Mouse (Mus musculus) small intestine, adult 2 months (tissue): ENCODE results near the gene Gtpbp2. TPM values are rescaled to one million over a fixed set of nuclear protein-coding genes. Genes with fewer than 3 reads are reported as not detected.

ENCODE experiments used
- H3K27ac ChIP-seq: fragments of 200-500 bp; 2 replicates; pipeline ENCODE4 v1.5.1; 2012; ENCODE audit warnings: low read depth, low read length, control low read depth, inconsistent platforms; ENCODE audit not compliant: insufficient read depth
- H3K27me3 ChIP-seq: fragments of 200-500 bp; 2 replicates; pipeline ENCODE4 v1.6.1; 2012; ENCODE audit warnings: mild to moderate bottlenecking, moderate library complexity, low read length, inconsistent platforms; ENCODE audit not compliant: control insufficient read depth, insufficient read depth
- H3K36me3 ChIP-seq: fragments of 200-500 bp; 2 replicates; pipeline ENCODE4 v1.6.1; 2012; ENCODE audit warnings: mild to moderate bottlenecking, low read length, control low read depth, inconsistent platforms; ENCODE audit not compliant: control insufficient read depth, insufficient read depth
- H3K4me1 ChIP-seq: fragments of 200-500 bp; 2 replicates; pipeline ENCODE4 v1.6.1; 2012; ENCODE audit warnings: low read length, inconsistent platforms, mixed read lengths; ENCODE audit not compliant: control insufficient read depth, insufficient read depth, insufficient read length
- H3K4me3 ChIP-seq: fragments of 200-500 bp; 2 replicates; pipeline ENCODE4 v1.5.1; 2012; ENCODE audit warnings: low read depth, mild to moderate bottlenecking, control low read depth, inconsistent platforms, low read length, moderate library complexity
- CTCF ChIP-seq: fragments of 200-500 bp; IDR thresholded peaks from 2 replicates; pipeline ENCODE4 v1.5.1; 2012; ENCODE audit warnings: low read depth, mild to moderate bottlenecking, control low read depth, inconsistent platforms, low read length, moderate library complexity, mixed read lengths; ENCODE audit not compliant: insufficient replicate concordance, insufficient read length; ENCODE audit errors: extremely low read depth
- POLR2A ChIP-seq: fragments of 200-500 bp; IDR thresholded peaks from 2 replicates; pipeline ENCODE4 v1.6.1; 2012; ENCODE audit warnings: low read depth, mild to moderate bottlenecking, control low read depth, inconsistent platforms, low read length, moderate library complexity
- WGBS: fragments of 180-500 bp; shearing (Covaris S2); methylation state at CpG from one replicate; pipeline ENCODE4 v1.1.7; 2018; 5-methylcytosine and 5-hydroxymethylcytosine counted together
- polyA plus RNA-seq: library from polyadenylated mRNA; depleted of rRNA; stranded (reverse); fragments of >200 nt; gene quantifications from 2 replicates; pipeline ENCODE4 v1.2.3, GENCODE M21; 2012

Gene Gtpbp2
- polyA plus RNA-seq, 1 experiment, result 198 TPM

DNA sequence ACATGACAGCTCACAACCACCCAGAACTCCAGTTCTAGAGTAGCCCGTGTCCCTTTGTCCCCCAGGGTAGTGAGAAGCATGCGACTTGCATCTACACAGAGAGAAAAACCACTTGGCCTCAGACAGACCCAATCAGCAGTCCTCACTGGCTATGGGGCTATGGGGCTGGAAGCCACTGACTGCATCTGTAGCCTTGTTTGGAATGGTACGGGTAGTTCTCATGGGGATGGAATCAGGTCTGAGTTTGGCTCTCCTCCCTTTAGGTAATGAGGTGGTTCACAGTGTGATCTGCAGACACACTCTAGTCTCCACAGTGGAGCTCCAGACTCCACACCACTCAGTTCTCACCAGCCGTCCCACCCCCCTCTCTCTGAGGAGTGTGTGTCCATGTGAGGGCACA lies 37.5 kb upstream of the Gtpbp2 start:
- no peak for TF ChIP-seq POLR2A
- no peak for TF ChIP-seq CTCF
- H3K27me3 ChIP-seq, result no peaks in the 10 kb centered on the region
- WGBS, result 95% methylated on average over 4 of the region's 4 CpGs
- H3K4me1 ChIP-seq, result no peaks in the 10 kb centered on the region
- H3K27ac ChIP-seq, result no peak overlapping the region
- H3K4me3 ChIP-seq, result no peak overlapping the region
- H3K36me3 ChIP-seq, result peaks cover 58% of the 10 kb centered on the region

- WGBS, result 85% methylated on average over 12 of the region's 12 CpGs
- Histone ChIP-seq H3K4me1 (no peaks in the 10 kb centered on the region), H3K27me3 (no peaks in the 10 kb centered on the region), H3K27ac (no peak overlapping the region), H3K4me3 (no peak overlapping the region), H3K36me3 (peaks cover 62% of the 10 kb centered on the region)
- TF ChIP-seq POLR2A, result no peak
- no peak for TF ChIP-seq CTCF
Observed at GRCm38 (mm10) chr17:46123953-46124700, 36.7 kb upstream of the Gtpbp2 start.

- H3K36me3 ChIP-seq, result peaks cover 65% of the 10 kb centered on the region
- WGBS, result 86% methylated on average over 6 of the region's 6 CpGs
- no peaks in the 10 kb centered on the region for H3K27me3 ChIP-seq
Observed at GRCm38 (mm10) chr17:46126608-46127007, 34.2 kb upstream of the Gtpbp2 start.

GRCm38 (mm10) chr17:46127814-46128493 lies 32.9 kb upstream of the Gtpbp2 start:
- TF ChIP-seq CTCF (no peak), POLR2A (no peak)
- no peaks in the 10 kb centered on the region for H3K4me1 ChIP-seq
- no peak overlapping the region for H3K27ac ChIP-seq
- H3K27me3 ChIP-seq, result no peaks in the 10 kb centered on the region
- H3K36me3 ChIP-seq, result peaks cover 55% of the 10 kb centered on the region
- no peak overlapping the region for H3K4me3 ChIP-seq
- whole genome bisulfite sequencing, result 85% methylated on average over 6 of the region's 6 CpGs

More at GRCm38 (mm10) chr17:46126608-46127007, 34.2 kb upstream of the Gtpbp2 start:
- TF ChIP-seq CTCF (no peak), POLR2A (no peak)
- H3K4me3 ChIP-seq, result no peak overlapping the region
- H3K4me1 ChIP-seq, result no peaks in the 10 kb centered on the region
- no peak overlapping the region for H3K27ac ChIP-seq

DNA sequence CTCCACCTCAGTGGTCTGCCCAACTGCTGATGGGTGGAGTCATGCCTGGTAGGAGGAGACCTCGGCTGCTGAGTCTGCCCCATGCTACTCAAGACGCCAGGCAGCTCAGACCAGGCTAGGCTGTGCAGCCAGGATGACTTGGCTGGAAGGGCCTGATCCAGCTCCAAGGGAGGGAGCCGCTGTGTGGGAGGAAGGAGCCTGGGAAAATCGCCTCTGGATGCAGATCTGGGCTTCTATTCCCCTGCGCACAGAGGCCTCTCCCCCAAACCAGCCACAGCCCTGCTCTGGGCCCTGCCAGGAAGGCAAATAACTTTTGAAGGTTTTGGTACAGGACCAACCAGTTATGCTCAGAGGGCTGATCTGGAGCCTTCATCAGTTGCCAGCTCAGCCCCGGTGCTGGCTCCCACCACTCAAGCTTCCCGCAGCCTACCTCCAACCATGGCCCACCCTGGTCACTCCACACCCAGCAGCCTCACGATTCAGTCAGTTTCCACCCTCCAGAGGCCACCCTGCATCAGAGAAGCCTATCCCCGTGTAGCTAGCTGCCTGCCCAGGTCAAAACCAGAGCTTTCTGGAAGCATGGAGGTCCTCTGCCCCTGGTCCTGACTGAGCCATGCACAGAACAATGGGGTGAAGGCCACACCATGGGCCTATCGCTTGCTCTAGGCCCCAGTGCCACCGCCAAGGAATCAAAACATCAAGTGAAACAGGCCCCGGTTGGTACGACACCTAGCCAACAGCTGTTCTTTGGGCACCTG lies 30.9 kb upstream of the Gtpbp2 start:
- no peaks in the 10 kb centered on the region for H3K4me1 ChIP-seq
- TF ChIP-seq CTCF (no peak), POLR2A (no peak)
- WGBS, result 78% methylated on average over 13 of the region's 13 CpGs
- H3K36me3 ChIP-seq, result peaks cover 42% of the 10 kb centered on the region
- no peak overlapping the region for H3K4me3 ChIP-seq
- H3K27ac ChIP-seq, result no peak overlapping the region
- no peaks in the 10 kb centered on the region for H3K27me3 ChIP-seq

- Histone ChIP-seq H3K4me3 (no peak overlapping the region), H3K4me1 (no peaks in the 10 kb centered on the region), H3K27me3 (no peaks in the 10 kb centered on the region), H3K27ac (no peak overlapping the region), H3K36me3 (peaks cover 21% of the 10 kb centered on the region)
- TF ChIP-seq POLR2A, result no peak
- peak; percentile 93; the same call in 1 of the 2 replicates for TF ChIP-seq CTCF
- WGBS, result 16% methylated on average over 12 of the region's 12 CpGs
Observed at GRCm38 (mm10) chr17:46132058-46132718, 28.6 kb upstream of the Gtpbp2 start.
